Mouse (Mus musculus) embryonic facial prominence, embryonic 11.5 days (tissue): ENCODE measurements around the gene Ncoa1. TPM values are rescaled to one million over a fixed set of nuclear protein-coding genes. Genes with fewer than 3 reads are reported as not detected.
A peak's percentile ranks its signal among the peaks of the same experiment; 100 is the strongest.

Experiments
- ATAC-seq: fragments of 200-750 bp; cut with Nextera tagmentation; replicated peaks from 2 replicates; pipeline ENCODE4 v1.8.0; 2017; ENCODE audit warnings: low read depth; ENCODE audit not compliant: insufficient number of reproducible peaks, low FRiP score, low TSS enrichment
- DNase-seq: peaks from one replicate; pipeline ENCODE4 v3.0.0-alpha.2; 2015; ENCODE audit warnings: low spot score
- H3K27ac ChIP-seq: fragments of 300-500 bp; sonication (generic); replicated peaks from 2 replicates; pipeline ENCODE4 v1.5.1; 2014; ENCODE audit warnings: mild to moderate bottlenecking, low read depth, low read length, control low read depth
- H3K27me3 ChIP-seq: fragments of 300-500 bp; sonication (generic); 2 replicates; pipeline ENCODE4 v1.6.1; 2014; ENCODE audit warnings: mild to moderate bottlenecking, low read length, moderate library complexity, mixed read lengths; ENCODE audit not compliant: control insufficient read depth, insufficient read depth
- H3K36me3 ChIP-seq: fragments of 300-500 bp; sonication (generic); replicated peaks from 2 replicates; pipeline ENCODE4 v1.6.1; 2014; ENCODE audit warnings: low read depth, mild to moderate bottlenecking, low read length, moderate library complexity, mixed read lengths; ENCODE audit not compliant: control insufficient read depth, insufficient read depth
- H3K4me1 ChIP-seq: fragments of 300-500 bp; sonication (generic); 2 replicates; pipeline ENCODE4 v1.6.1; 2014; ENCODE audit warnings: low read length, mixed read lengths; ENCODE audit not compliant: control insufficient read depth, insufficient read depth
- H3K4me2 ChIP-seq: fragments of 300-500 bp; sonication (generic); 2 replicates; pipeline ENCODE4 v1.6.1; 2014; ENCODE audit warnings: low read depth, mild to moderate bottlenecking, control low read depth, low read length, moderate library complexity
- H3K4me3 ChIP-seq: fragments of 300-500 bp; sonication (generic); 2 replicates; pipeline ENCODE4 v1.5.1; 2014; ENCODE audit warnings: low read depth, low read length, control low read depth
- H3K9ac ChIP-seq: fragments of 300-500 bp; sonication (generic); replicated peaks from 2 replicates; pipeline ENCODE4 v1.6.1; 2014; ENCODE audit warnings: mild to moderate bottlenecking, control low read depth, low read length
- H3K9me3 ChIP-seq: fragments of 300-500 bp; sonication (generic); replicated peaks from 2 replicates; pipeline ENCODE4 v1.6.1; 2016; ENCODE audit warnings: mild to moderate bottlenecking, low read length, inconsistent platforms, mixed read lengths; ENCODE audit not compliant: control insufficient read depth
- WGBS: fragments of 180-500 bp; shearing (Covaris S2); extraction: QIAGEN DNeasy Blood & Tissue Kit; methylation state at CpG from one replicate; pipeline ENCODE4 v1.1.7; 2014; 5-methylcytosine and 5-hydroxymethylcytosine counted together
- polyA plus RNA-seq: library from polyadenylated mRNA; unstranded; fragments of >200 nt; fragmentation: Nextera tagmentation; extraction: Ambion mirVana; gene quantifications from 2 replicates; pipeline ENCODE4 v1.2.1, GENCODE M21; 2014

The Ncoa1 gene
- polyA plus RNA-seq = 7.1 and 7.8 TPM in 2 replicates

- peak; percentile 76 for DNase-seq
- Histone ChIP-seq H3K36me3 (no peaks in the 10 kb centered on the region), H3K4me2 (peak within 1 kb of the TSS; percentile 93), H3K4me3 (peak within 1 kb of the TSS; percentile 78), H3K27ac (peak within 1 kb of the TSS; percentile 73), H3K4me1 (peaks cover 2% of the 10 kb centered on the region), H3K9me3 (no peaks in the 10 kb centered on the region), H3K9ac (peak within 1 kb of the TSS; percentile 92), H3K27me3 (no peaks in the 10 kb centered on the region; the same call in 1 of the 2 replicates)
- peak; percentile 66 for ATAC-seq
- under 1% methylated on average over 50 of the region's 98 CpGs for WGBS
Measured at GRCm38 (mm10) chr12:4476832-4477671, at the start of gene Ncoa1. Gene Ncoa1, minus strand, starts transcription at chr12:4477182.

GRCm38 (mm10) chr12:4524546-4524945 is 47.6 kb upstream of the Ncoa1 start:
- DNase-seq = no peak
- H3K4me1 ChIP-seq = no peaks in the 10 kb centered on the region
- no peaks in the 10 kb centered on the region for H3K9me3 ChIP-seq
- H3K9ac ChIP-seq = no peak overlapping the region
- H3K36me3 ChIP-seq = no peaks in the 10 kb centered on the region
- H3K4me2 ChIP-seq = no peak overlapping the region
- 22% methylated on average over 7 of the region's 7 CpGs for WGBS
- no peak overlapping the region for H3K4me3 ChIP-seq
- H3K27me3 ChIP-seq = no peaks in the 10 kb centered on the region
- H3K27ac ChIP-seq = no peak overlapping the region
- peak; percentile 51; the same call in 1 of the 2 replicates for ATAC-seq

GRCm38 (mm10) chr12:4523688-4524298 is 46.8 kb upstream of the Ncoa1 start:
- no peak overlapping the region for H3K4me2 ChIP-seq
- no peak overlapping the region for H3K4me3 ChIP-seq
- no peaks in the 10 kb centered on the region for H3K4me1 ChIP-seq
- peak; percentile 44; the same call in 1 of the 2 replicates for ATAC-seq
- no peak overlapping the region for H3K9ac ChIP-seq
- H3K27me3 ChIP-seq = no peaks in the 10 kb centered on the region
- no peaks in the 10 kb centered on the region for H3K9me3 ChIP-seq
- no peak overlapping the region for H3K27ac ChIP-seq
- no peak for DNase-seq
- H3K36me3 ChIP-seq = no peaks in the 10 kb centered on the region
- WGBS = 16% methylated on average over 9 of the region's 9 CpGs

GRCm38 (mm10) chr12:4523208-4523607 is 46.2 kb upstream of the Ncoa1 start:
- no peaks in the 10 kb centered on the region for H3K36me3 ChIP-seq
- no peaks in the 10 kb centered on the region for H3K27me3 ChIP-seq
- peak overlapping the region; percentile 19; the same call in 1 of the 2 replicates for H3K9ac ChIP-seq
- H3K4me1 ChIP-seq = no peaks in the 10 kb centered on the region
- no peaks in the 10 kb centered on the region for H3K9me3 ChIP-seq
- ATAC-seq = peak; percentile 73
- no peak overlapping the region for H3K4me3 ChIP-seq
- H3K27ac ChIP-seq = no peak overlapping the region
- peak; percentile 74 for DNase-seq
- 2% methylated on average over 10 of the region's 10 CpGs for WGBS
- peak overlapping the region; percentile 14; the same call in 1 of the 2 replicates for H3K4me2 ChIP-seq

- Histone ChIP-seq H3K27me3 (no peaks in the 10 kb centered on the region), H3K9me3 (no peaks in the 10 kb centered on the region), H3K4me2 (no peak overlapping the region), H3K4me3 (no peak overlapping the region), H3K4me1 (no peaks in the 10 kb centered on the region), H3K27ac (no peak overlapping the region), H3K9ac (no peak overlapping the region), H3K36me3 (no peaks in the 10 kb centered on the region)
- DNase-seq (no peak), ATAC-seq (no peak)
- WGBS = 70% methylated on average over 11 of the region's 11 CpGs
Measured at GRCm38 (mm10) chr12:4518957-4519356, 42.0 kb upstream of the Ncoa1 start.

- H3K4me1 ChIP-seq = no peaks in the 10 kb centered on the region
- WGBS = 41% methylated on average over 12 of the region's 12 CpGs
- peak overlapping the region; percentile 36 for H3K27ac ChIP-seq
- H3K9me3 ChIP-seq = no peaks in the 10 kb centered on the region
- 0 out of 2 replicates have a peak, but pooled peaks have one; percentile 34 for ATAC-seq
- H3K4me2 ChIP-seq = no peak overlapping the region
- peak; percentile 71 for DNase-seq
- H3K36me3 ChIP-seq = no peaks in the 10 kb centered on the region
- no peaks in the 10 kb centered on the region for H3K27me3 ChIP-seq
- H3K9ac ChIP-seq = no peak overlapping the region
- no peak overlapping the region for H3K4me3 ChIP-seq
Measured at GRCm38 (mm10) chr12:4509591-4510061, 32.6 kb upstream of the Ncoa1 start.

- no peak for DNase-seq
- no peaks in the 10 kb centered on the region for H3K4me1 ChIP-seq
- H3K4me3 ChIP-seq = no peak overlapping the region
- no peak for ATAC-seq
- no peaks in the 10 kb centered on the region for H3K9me3 ChIP-seq
- no peak overlapping the region for H3K27ac ChIP-seq
- H3K4me2 ChIP-seq = no peak overlapping the region
- no peaks in the 10 kb centered on the region for H3K36me3 ChIP-seq
- WGBS = 50% methylated on average over 1 of the region's 1 CpGs
- H3K9ac ChIP-seq = no peak overlapping the region
- no peaks in the 10 kb centered on the region for H3K27me3 ChIP-seq
Measured at GRCm38 (mm10) chr12:4508182-4508581, 31.2 kb upstream of the Ncoa1 start.

GRCm38 (mm10) chr12:4507461-4507860 is 30.5 kb upstream of the Ncoa1 start:
- Histone ChIP-seq H3K36me3 (no peaks in the 10 kb centered on the region), H3K9ac (no peak overlapping the region), H3K9me3 (no peaks in the 10 kb centered on the region), H3K27me3 (no peaks in the 10 kb centered on the region), H3K27ac (no peak overlapping the region), H3K4me3 (no peak overlapping the region), H3K4me2 (no peak overlapping the region), H3K4me1 (no peaks in the 10 kb centered on the region)
- 26% methylated on average over 6 of the region's 6 CpGs for WGBS
- DNase-seq (no peak), ATAC-seq (no peak)
